Mouse (Mus musculus) retina, postnatal 7 days (tissue): ENCODE measurements around the gene Rbpms2.
A peak's percentile ranks its signal among the peaks of the same experiment; 100 is the strongest.
"Not testable (repeated sequence)": the region's sequence is repeated elsewhere in the genome, so short reads cannot be mapped to it uniquely, and the experiment has no call there.

Source experiments
- DNase-seq: peaks from one replicate; pipeline ENCODE4 v3.0.0-alpha.2; 2012; ENCODE audit warnings: low read depth, low spot score

The Rbpms2 gene

GRCm38 (mm10) chr9:65654700-65655237 lies 25.3 kb downstream of the Rbpms2 start:
- DNase-seq = no peak

GRCm38 (mm10) chr9:65655540-65655939 lies 26.1 kb downstream of the Rbpms2 start:
- DNase-seq = no peak

- no peak for DNase-seq
These were observed 27.8 kb downstream of the Rbpms2 start for GRCm38 (mm10) chr9:65657218-65657617.

GRCm38 (mm10) chr9:65661029-65661428 lies 31.6 kb downstream of the Rbpms2 start:
- DNase-seq = no peak

- DNase-seq = no peak
These were observed 32.0 kb downstream of the Rbpms2 start for GRCm38 (mm10) chr9:65661493-65661892.

- DNase-seq = peak; percentile 57
These were observed 34.7 kb downstream of the Rbpms2 start for GRCm38 (mm10) chr9:65664163-65664562.

GRCm38 (mm10) chr9:65666042-65666441 lies 36.6 kb downstream of the Rbpms2 start:
- peak; percentile 52 for DNase-seq

- no peak for DNase-seq
These were observed 38.3 kb downstream of the Rbpms2 start, which contains the start of gene Oaz2 for GRCm38 (mm10) chr9:65667701-65668100. Oaz2 (plus strand) TSS chr9:65668001.

- DNase-seq = no peak
These were observed 42.0 kb downstream of the Rbpms2 start for GRCm38 (mm10) chr9:65671431-65671931.

- DNase-seq = no peak
These were observed 43.5 kb downstream of the Rbpms2 start for GRCm38 (mm10) chr9:65672996-65673395.

- DNase-seq = no peak
These were observed 46.3 kb downstream of the Rbpms2 start for GRCm38 (mm10) chr9:65675461-65676357.

- DNase-seq = peak; percentile 94
These were observed 47.1 kb downstream of the Rbpms2 start for GRCm38 (mm10) chr9:65676358-65677118.

GRCm38 (mm10) chr9:65677119-65677462 lies 47.6 kb downstream of the Rbpms2 start:
- no peak for DNase-seq

GRCm38 (mm10) chr9:65679181-65679761 lies 49.8 kb downstream of the Rbpms2 start:
- DNase-seq = no peak

- no peak for DNase-seq
These were observed 51.6 kb downstream of the Rbpms2 start for GRCm38 (mm10) chr9:65680938-65681633.

GRCm38 (mm10) chr9:65681634-65681940 lies 52.1 kb downstream of the Rbpms2 start:
- no peak for DNase-seq

- no peak for DNase-seq
These were observed 52.7 kb downstream of the Rbpms2 start for GRCm38 (mm10) chr9:65682183-65682582.

- DNase-seq = no peak
These were observed 53.5 kb downstream of the Rbpms2 start for GRCm38 (mm10) chr9:65682994-65683393.

GRCm38 (mm10) chr9:65684704-65685103 lies 55.3 kb downstream of the Rbpms2 start:
- DNase-seq = no peak

GRCm38 (mm10) chr9:65689869-65690268 lies 60.4 kb downstream of the Rbpms2 start:
- DNase-seq = not testable (repeated sequence)

GRCm38 (mm10) chr9:65692466-65692865 lies 63.0 kb downstream of the Rbpms2 start:
- DNase-seq = no peak
